ENCODE assay signal across 23 mouse cellular contexts in genomic region chr8:127292307-127292706, GRCm38 (mm10).
DNase-seq lines count a peak whose midpoint lies in the region; ATAC-seq lines count a peak whose summit lies in the region.
"Had no signal": no experiment of that assay in that cellular context is flagged by ENCODE, and none has a peak within 500 bp of the region (broad histone marks: within the 10 kb centered on the region; RNA-seq: fewer than 3 reads in every experiment).

No protein-coding gene starts in this region.

- 69% methylated on average over 5 of the region's 5 CpGs for WGBS in liver, embryonic 12.5 days (ENCODE audit: insufficient replicate concordance)
- 66% methylated on average over 5 of the region's 5 CpGs for WGBS in liver, embryonic 13.5 days (ENCODE audit: insufficient replicate concordance)
- 56% methylated on average over 5 of the region's 5 CpGs for WGBS in liver, embryonic 16.5 days (ENCODE audit: insufficient replicate concordance)
- WGBS in hindbrain, embryonic 10.5 days: 95% methylated on average over 5 of the region's 5 CpGs

- no peaks in the 10 kb centered on the region for H3K9me3 ChIP-seq in liver, embryonic 12.5 days (replicated peaks)
- no peaks in the 10 kb centered on the region for H3K9me3 ChIP-seq in liver, embryonic 13.5 days (replicated peaks)
- no peaks in the 10 kb centered on the region for H3K9me3 ChIP-seq in liver, embryonic 16.5 days (replicated peaks; ENCODE audit: control insufficient read depth, low read length)
- no peaks in the 10 kb centered on the region for H3K9me3 ChIP-seq in hindbrain, embryonic 10.5 days
- H3K9me3 ChIP-seq: forebrain, embryonic 10.5 days; forebrain, embryonic 13.5 days; heart, embryonic 12.5 days; heart, embryonic 15.5 days had no signal

- no peak overlapping the region for H3K4me3 ChIP-seq in liver, embryonic 12.5 days
- H3K4me3 ChIP-seq in liver, embryonic 13.5 days (replicated peaks): no peak overlapping the region
- H3K4me3 ChIP-seq in liver, embryonic 16.5 days (ENCODE audit: low read depth, low read length): no peak overlapping the region
- no peak overlapping the region for H3K4me3 ChIP-seq in hindbrain, embryonic 10.5 days
- H3K4me3 ChIP-seq: forebrain, embryonic 10.5 days; forebrain, embryonic 13.5 days; heart, embryonic 12.5 days; heart, embryonic 15.5 days had no signal

- no peaks in the 10 kb centered on the region for H3K27me3 ChIP-seq in liver, embryonic 12.5 days (replicated peaks)
- H3K27me3 ChIP-seq in liver, embryonic 13.5 days: no peaks in the 10 kb centered on the region
- no peaks in the 10 kb centered on the region for H3K27me3 ChIP-seq in liver, embryonic 16.5 days (ENCODE audit: control insufficient read depth, insufficient read depth, low read depth, low read length)
- no peaks in the 10 kb centered on the region for H3K27me3 ChIP-seq in hindbrain, embryonic 10.5 days (ENCODE audit: insufficient read depth, poor library complexity, severe bottlenecking)
- H3K27me3 ChIP-seq: forebrain, embryonic 13.5 days; heart, embryonic 12.5 days; heart, embryonic 15.5 days had no signal

- peak; percentile 8 for DNase-seq in liver
- no peak for DNase-seq in liver, embryonic 13.5 days
- DNase-seq in hindbrain, embryonic 10.5 days (ENCODE audit: low spot score): no peak
- DNase-seq in lung, adult 18-20 months: no peak
- DNase-seq: adrenal gland, adult 2 months; adrenal gland, postnatal 14 days; cerebellum, adult 11-12 months; cerebellum, adult 9-10 months; cerebellum, postnatal 14 days; gastrocnemius, postnatal 10 days; gastrocnemius, postnatal 36 days; heart, postnatal 10 days; heart, postnatal 36 days had no signal

- no peak overlapping the region for H3K9ac ChIP-seq in liver, embryonic 12.5 days
- H3K9ac ChIP-seq in liver, embryonic 13.5 days: no peak overlapping the region
- H3K9ac ChIP-seq in liver, embryonic 16.5 days (ENCODE audit: low read depth, low read length): no peak overlapping the region
- H3K9ac ChIP-seq: forebrain, embryonic 13.5 days; heart, embryonic 12.5 days; heart, embryonic 15.5 days; hindbrain, embryonic 14.5 days had no signal

- no peaks in the 10 kb centered on the region; the same call in 1 of the 2 replicates for H3K4me1 ChIP-seq in liver, embryonic 12.5 days
- no peaks in the 10 kb centered on the region for H3K4me1 ChIP-seq in liver, embryonic 13.5 days (replicated peaks)
- no peaks in the 10 kb centered on the region for H3K4me1 ChIP-seq in liver, embryonic 16.5 days (ENCODE audit: control insufficient read depth, low read depth, low read length)
- H3K4me1 ChIP-seq in hindbrain, embryonic 10.5 days (replicated peaks): peaks cover 18% of the 10 kb centered on the region; the same call in 1 of the 2 replicates
- H3K4me1 ChIP-seq: heart, embryonic 12.5 days; heart, embryonic 15.5 days had no signal

- no peaks in the 10 kb centered on the region for H3K36me3 ChIP-seq in liver, embryonic 12.5 days
- no peaks in the 10 kb centered on the region for H3K36me3 ChIP-seq in liver, embryonic 13.5 days
- no peaks in the 10 kb centered on the region for H3K36me3 ChIP-seq in liver, embryonic 16.5 days (ENCODE audit: control insufficient read depth, insufficient read depth)
- no peaks in the 10 kb centered on the region for H3K36me3 ChIP-seq in hindbrain, embryonic 10.5 days
- H3K36me3 ChIP-seq: forebrain, embryonic 10.5 days; heart, embryonic 12.5 days; heart, embryonic 15.5 days had no signal

- ATAC-seq in liver, embryonic 12.5 days: no peak
- peak; percentile 51; the same call in 1 of the 2 replicates for ATAC-seq in liver, embryonic 13.5 days (ENCODE audit: low read depth)
- ATAC-seq in liver, embryonic 16.5 days (ENCODE audit: low read depth): peak; percentile 67
- ATAC-seq: CD4-positive, CD25-positive, alpha-beta regulatory T cell, adult 4 months; forebrain, embryonic 13.5 days; forebrain, embryonic 16.5 days; hindbrain, postnatal 0 days had no signal

- H3K27ac ChIP-seq in liver, embryonic 12.5 days: no peak overlapping the region
- H3K27ac ChIP-seq in liver, embryonic 13.5 days: no peak overlapping the region
- H3K27ac ChIP-seq in liver, embryonic 16.5 days (ENCODE audit: low read length): no peak overlapping the region
- H3K27ac ChIP-seq in hindbrain, embryonic 10.5 days: no peak overlapping the region
- H3K27ac ChIP-seq: forebrain, embryonic 10.5 days; forebrain, embryonic 13.5 days; heart, embryonic 15.5 days; hindbrain, embryonic 14.5 days; hindbrain, postnatal 0 days had no signal

- no peak overlapping the region for H3K4me2 ChIP-seq in liver, embryonic 12.5 days
- H3K4me2 ChIP-seq in liver, embryonic 13.5 days: no peak overlapping the region
- H3K4me2 ChIP-seq in liver, embryonic 16.5 days (ENCODE audit: low read depth, low read length): no peak overlapping the region
- H3K4me2 ChIP-seq: forebrain, embryonic 13.5 days; heart, embryonic 12.5 days; heart, embryonic 15.5 days; hindbrain, embryonic 14.5 days had no signal
